Mouse (Mus musculus) limb, embryonic 15.5 days (tissue): ENCODE measurements around the gene Etfrf1. TPM values are rescaled to one million over a fixed set of nuclear protein-coding genes. Genes with fewer than 3 reads are reported as not detected.
A peak's percentile ranks its signal among the peaks of the same experiment; 100 is the strongest.

Experiments
- ATAC-seq: fragments of 200-750 bp; cut with Nextera tagmentation; 2 replicates; pipeline ENCODE4 v1.8.0; 2017; ENCODE audit warnings: low read depth, moderate TSS enrichment; ENCODE audit not compliant: insufficient number of reproducible peaks, low FRiP score, low TSS enrichment
- H3K27ac ChIP-seq: fragments of 300-500 bp; sonication (generic); 2 replicates; pipeline ENCODE4 v1.5.1; 2015; ENCODE audit warnings: moderate library complexity, mild to moderate bottlenecking, inconsistent platforms
- H3K27me3 ChIP-seq: fragments of 300-500 bp; sonication (generic); 2 replicates; pipeline ENCODE4 v1.6.1; 2015; ENCODE audit warnings: inconsistent platforms
- H3K36me3 ChIP-seq: fragments of 300-500 bp; sonication (generic); 2 replicates; pipeline ENCODE4 v1.6.1; 2015; ENCODE audit warnings: inconsistent platforms
- H3K4me1 ChIP-seq: fragments of 300-500 bp; sonication (generic); 2 replicates; pipeline ENCODE4 v1.6.1; 2015; ENCODE audit warnings: inconsistent platforms
- H3K4me2 ChIP-seq: fragments of 300-500 bp; sonication (generic); 2 replicates; pipeline ENCODE4 v1.6.1; 2015; ENCODE audit warnings: mild to moderate bottlenecking, inconsistent platforms
- H3K4me3 ChIP-seq: fragments of 300-500 bp; sonication (generic); 2 replicates; pipeline ENCODE4 v1.5.1; 2015; ENCODE audit warnings: mild to moderate bottlenecking, inconsistent platforms
- H3K9ac ChIP-seq: fragments of 300-500 bp; sonication (generic); 2 replicates; pipeline ENCODE4 v1.6.1; 2015; ENCODE audit warnings: inconsistent platforms
- H3K9me3 ChIP-seq: fragments of 300-500 bp; sonication (generic); 2 replicates; pipeline ENCODE4 v1.6.1; 2016; ENCODE audit warnings: inconsistent platforms
- WGBS: fragments of 180-500 bp; shearing (Covaris S2); methylation state at CpG from one replicate; pipeline ENCODE4 v1.1.7; 2015; 5-methylcytosine and 5-hydroxymethylcytosine counted together
- polyA plus RNA-seq: library from polyadenylated mRNA; unstranded; fragments of >200 nt; fragmentation: Nextera tagmentation; extraction: Ambion mirVana; gene quantifications from 2 replicates; pipeline ENCODE4 v1.2.1, GENCODE M21; 2015

The Etfrf1 gene
- polyA plus RNA-seq, 1 experiment from 2014 or later: 31.0 TPM

DNA sequence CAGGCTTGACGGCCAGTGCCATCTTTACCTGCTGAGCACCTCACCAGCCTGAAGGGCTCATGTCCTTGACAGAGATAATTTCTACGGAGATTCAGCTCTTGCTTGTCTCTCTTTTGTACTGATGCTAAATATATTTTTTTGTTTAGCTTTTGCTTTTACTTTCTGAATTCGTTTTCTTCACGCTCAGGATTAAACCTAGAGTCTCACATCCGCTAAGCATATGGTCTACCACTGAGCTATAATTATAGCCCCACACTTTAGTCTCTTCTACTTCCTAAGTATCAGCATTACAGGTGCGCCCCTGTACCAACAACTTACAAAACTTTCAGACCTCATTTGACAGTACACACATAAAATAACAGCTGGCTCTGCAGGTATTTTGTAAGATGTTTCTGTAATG, 24.4 kb downstream of the Etfrf1 start:
- H3K4me2 ChIP-seq: no peak overlapping the region
- no peaks in the 10 kb centered on the region for H3K27me3 ChIP-seq
- H3K36me3 ChIP-seq: peaks cover 18% of the 10 kb centered on the region
- H3K9ac ChIP-seq: no peak overlapping the region
- no peaks in the 10 kb centered on the region for H3K4me1 ChIP-seq
- WGBS: 87% methylated on average over 6 of the region's 6 CpGs
- H3K9me3 ChIP-seq: no peaks in the 10 kb centered on the region
- H3K4me3 ChIP-seq: no peak overlapping the region
- no peak for ATAC-seq
- H3K27ac ChIP-seq: no peak overlapping the region

DNA sequence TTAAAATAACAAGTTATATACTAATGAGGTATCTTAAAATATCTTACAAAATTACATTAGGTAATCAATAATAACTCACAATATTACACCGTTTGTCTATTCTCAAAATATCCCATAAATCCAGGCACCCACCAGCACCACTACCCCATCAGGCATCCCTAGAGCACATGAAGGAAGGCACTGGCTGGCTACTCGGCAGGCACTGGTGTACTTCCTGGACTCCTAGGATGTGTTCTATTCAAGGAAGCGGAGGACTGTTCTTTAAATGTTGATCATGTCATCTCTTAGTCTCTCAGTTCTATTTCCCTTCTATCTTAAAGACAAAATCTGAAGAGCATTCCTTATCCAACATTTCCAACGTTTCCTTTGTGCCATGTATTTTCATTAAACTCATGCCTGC, 26.2 kb downstream of the Etfrf1 start:
- no peaks in the 10 kb centered on the region for H3K27me3 ChIP-seq
- no peaks in the 10 kb centered on the region for H3K9me3 ChIP-seq
- H3K4me3 ChIP-seq: no peak overlapping the region
- ATAC-seq: no peak
- peaks cover 12% of the 10 kb centered on the region; the same call in 1 of the 2 replicates for H3K36me3 ChIP-seq
- WGBS: 77% methylated on average over 4 of the region's 4 CpGs
- no peak overlapping the region for H3K4me2 ChIP-seq
- H3K9ac ChIP-seq: no peak overlapping the region
- no peaks in the 10 kb centered on the region for H3K4me1 ChIP-seq
- H3K27ac ChIP-seq: no peak overlapping the region

- no peaks in the 10 kb centered on the region for H3K27me3 ChIP-seq
- no peak overlapping the region for H3K4me3 ChIP-seq
- no peak overlapping the region for H3K27ac ChIP-seq
- no peak overlapping the region for H3K9ac ChIP-seq
- H3K9me3 ChIP-seq: no peaks in the 10 kb centered on the region
- no peaks in the 10 kb centered on the region for H3K4me1 ChIP-seq
- ATAC-seq: no peak
- WGBS: 91% methylated on average over 6 of the region's 6 CpGs
- peaks cover 12% of the 10 kb centered on the region; the same call in 1 of the 2 replicates for H3K36me3 ChIP-seq
- H3K4me2 ChIP-seq: no peak overlapping the region
Measured at GRCm38 (mm10) chr6:145240285-145240684, 29.4 kb downstream of the Etfrf1 start.

- WGBS: 32% methylated on average over 1 of the region's 1 CpGs
- H3K36me3 ChIP-seq: peaks cover 15% of the 10 kb centered on the region; the same call in 1 of the 2 replicates
Measured at GRCm38 (mm10) chr6:145242521-145242920, 31.6 kb downstream of the Etfrf1 start.

GRCm38 (mm10) chr6:145246841-145247240, 35.9 kb downstream of the Etfrf1 start:
- no peak for ATAC-seq
- Histone ChIP-seq H3K27me3 (no peaks in the 10 kb centered on the region), H3K9me3 (no peaks in the 10 kb centered on the region), H3K36me3 (peaks cover 3% of the 10 kb centered on the region; the same call in 1 of the 2 replicates), H3K4me1 (peaks cover 13% of the 10 kb centered on the region), H3K9ac (no peak overlapping the region), H3K4me3 (no peak overlapping the region), H3K4me2 (no peak overlapping the region), H3K27ac (no peak overlapping the region)
- 83% methylated on average over 5 of the region's 5 CpGs for WGBS

More at GRCm38 (mm10) chr6:145242521-145242920, 31.6 kb downstream of the Etfrf1 start:
- Histone ChIP-seq H3K27ac (no peak overlapping the region), H3K27me3 (no peaks in the 10 kb centered on the region), H3K4me3 (no peak overlapping the region), H3K4me1 (no peaks in the 10 kb centered on the region), H3K4me2 (no peak overlapping the region), H3K9me3 (no peaks in the 10 kb centered on the region), H3K9ac (no peak overlapping the region)
- no peak for ATAC-seq

DNA sequence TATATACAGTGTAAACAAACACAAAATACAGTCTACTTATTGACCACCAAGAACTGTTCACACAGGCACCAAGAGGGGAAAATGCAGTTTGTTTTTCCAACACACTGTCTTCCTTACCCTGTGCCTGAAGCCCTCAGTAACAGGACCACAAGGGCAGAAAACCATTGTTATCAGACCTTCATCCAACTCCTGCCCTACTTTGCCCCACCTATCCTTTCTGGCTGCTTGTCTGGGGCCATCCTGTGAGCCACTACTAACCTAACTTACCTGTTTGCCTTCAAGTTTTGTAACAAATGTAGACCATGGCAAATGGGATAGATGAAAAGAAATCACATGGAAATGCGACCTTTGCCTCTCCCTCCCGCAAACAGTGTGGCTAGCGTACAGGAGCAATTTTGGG, 37.0 kb downstream of the Etfrf1 start:
- Histone ChIP-seq H3K27ac (no peak overlapping the region), H3K4me1 (peaks cover 13% of the 10 kb centered on the region), H3K9ac (no peak overlapping the region), H3K27me3 (no peaks in the 10 kb centered on the region), H3K36me3 (peaks cover 3% of the 10 kb centered on the region; the same call in 1 of the 2 replicates), H3K4me3 (no peak overlapping the region), H3K9me3 (no peaks in the 10 kb centered on the region), H3K4me2 (no peak overlapping the region)
- 82% methylated on average over 3 of the region's 3 CpGs for WGBS
- no peak for ATAC-seq

DNA sequence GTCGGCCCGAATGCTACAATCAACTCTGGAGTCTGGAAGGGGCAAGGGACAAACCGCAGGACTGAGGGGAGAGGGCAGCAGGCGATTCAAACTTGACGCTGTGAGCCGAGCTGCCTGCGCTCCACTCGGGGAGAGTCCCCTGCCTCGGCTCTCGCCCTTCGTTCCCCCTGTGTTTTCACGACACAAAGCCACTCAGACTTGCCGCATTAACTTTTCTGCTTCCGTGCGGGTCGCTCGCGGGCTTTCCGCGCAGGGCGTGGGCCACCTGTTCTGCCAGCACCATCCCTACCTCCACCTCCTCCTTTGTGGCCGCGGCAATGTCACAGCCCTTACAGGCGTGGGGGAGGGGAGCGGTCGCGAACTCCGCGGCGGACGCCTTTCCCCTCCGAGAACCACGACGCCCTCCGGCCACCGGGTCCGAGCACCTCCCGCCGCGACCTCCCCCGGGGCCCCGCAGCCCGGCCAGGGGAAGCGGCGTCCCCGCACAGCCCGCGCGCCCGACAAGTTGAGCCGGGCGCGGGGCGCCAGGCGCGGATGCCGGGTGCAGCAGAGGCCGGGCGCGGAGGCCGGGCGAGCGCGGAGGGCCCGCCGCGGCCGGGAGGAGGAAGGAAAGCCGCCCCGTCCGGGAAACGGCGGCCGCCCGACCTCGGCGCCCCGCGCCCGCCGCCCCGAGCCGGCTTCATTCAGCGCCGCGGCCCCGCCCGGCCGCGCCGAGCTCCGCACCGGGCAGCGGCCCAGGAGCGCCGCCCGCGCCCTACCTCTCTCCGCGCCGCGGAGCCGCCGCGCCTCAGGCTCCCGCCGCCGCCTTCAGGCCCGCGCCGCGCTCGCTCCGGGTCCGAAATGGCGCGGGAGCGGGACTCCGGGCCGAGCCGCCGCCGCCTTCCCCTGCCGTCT, 38.6 kb downstream of the Etfrf1 start:
- no peaks in the 10 kb centered on the region for H3K9me3 ChIP-seq
- H3K27ac ChIP-seq: peak overlapping the region; percentile 88
- no peaks in the 10 kb centered on the region for H3K27me3 ChIP-seq
- peak overlapping the region; percentile 86 for H3K4me3 ChIP-seq
- H3K4me2 ChIP-seq: peak overlapping the region; percentile 66
- peaks cover 13% of the 10 kb centered on the region for H3K4me1 ChIP-seq
- peaks cover 3% of the 10 kb centered on the region; the same call in 1 of the 2 replicates for H3K36me3 ChIP-seq
- ATAC-seq: peak; percentile 58
- peak overlapping the region; percentile 96 for H3K9ac ChIP-seq
- under 1% methylated on average over 92 of the region's 124 CpGs for WGBS

- no peaks in the 10 kb centered on the region for H3K9me3 ChIP-seq
- peaks cover 13% of the 10 kb centered on the region for H3K4me1 ChIP-seq
- peak within 1 kb of the TSS; percentile 86 for H3K4me3 ChIP-seq
- peak within 1 kb of the TSS; percentile 66 for H3K4me2 ChIP-seq
- peak; percentile 92 for ATAC-seq
- peaks cover 3% of the 10 kb centered on the region; the same call in 1 of the 2 replicates for H3K36me3 ChIP-seq
- no peaks in the 10 kb centered on the region for H3K27me3 ChIP-seq
- peak within 1 kb of the TSS; percentile 96 for H3K9ac ChIP-seq
- WGBS: 0% methylated on average over 44 of the region's 83 CpGs
- H3K27ac ChIP-seq: peak within 1 kb of the TSS; percentile 88
Measured at GRCm38 (mm10) chr6:145250185-145250791, 39.4 kb downstream of the Etfrf1 start, which contains the start of gene Kras. Gene Kras, minus strand, starts transcription at chr6:145250239.

DNA sequence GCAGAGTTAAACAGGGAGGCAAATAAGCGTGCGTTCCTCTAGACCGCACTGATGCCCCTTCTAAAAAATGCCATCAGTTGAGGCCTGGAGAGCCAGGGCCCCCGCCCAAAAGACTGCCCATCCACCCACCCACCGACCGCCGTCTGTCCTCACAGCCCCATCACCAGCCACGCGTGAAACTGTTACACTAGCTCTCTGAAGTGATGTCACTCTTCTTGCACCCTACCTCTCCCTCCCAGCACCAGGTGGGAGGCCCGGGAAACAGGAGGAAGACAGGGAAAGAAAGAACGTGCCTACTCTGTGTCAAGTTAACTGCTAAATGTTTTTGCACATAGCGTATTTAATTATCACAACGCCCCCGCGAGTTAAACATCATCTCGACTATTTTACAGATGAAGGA, 39.9 kb downstream of the Etfrf1 start:
- Histone ChIP-seq H3K27ac (peak overlapping the region; percentile 88), H3K4me1 (peaks cover 13% of the 10 kb centered on the region), H3K9ac (peak overlapping the region; percentile 51), H3K4me3 (peak overlapping the region; percentile 86), H3K4me2 (peak overlapping the region; percentile 57), H3K36me3 (no peaks in the 10 kb centered on the region), H3K27me3 (no peaks in the 10 kb centered on the region), H3K9me3 (no peaks in the 10 kb centered on the region)
- no peak for ATAC-seq
- 12% methylated on average over 16 of the region's 16 CpGs for WGBS

DNA sequence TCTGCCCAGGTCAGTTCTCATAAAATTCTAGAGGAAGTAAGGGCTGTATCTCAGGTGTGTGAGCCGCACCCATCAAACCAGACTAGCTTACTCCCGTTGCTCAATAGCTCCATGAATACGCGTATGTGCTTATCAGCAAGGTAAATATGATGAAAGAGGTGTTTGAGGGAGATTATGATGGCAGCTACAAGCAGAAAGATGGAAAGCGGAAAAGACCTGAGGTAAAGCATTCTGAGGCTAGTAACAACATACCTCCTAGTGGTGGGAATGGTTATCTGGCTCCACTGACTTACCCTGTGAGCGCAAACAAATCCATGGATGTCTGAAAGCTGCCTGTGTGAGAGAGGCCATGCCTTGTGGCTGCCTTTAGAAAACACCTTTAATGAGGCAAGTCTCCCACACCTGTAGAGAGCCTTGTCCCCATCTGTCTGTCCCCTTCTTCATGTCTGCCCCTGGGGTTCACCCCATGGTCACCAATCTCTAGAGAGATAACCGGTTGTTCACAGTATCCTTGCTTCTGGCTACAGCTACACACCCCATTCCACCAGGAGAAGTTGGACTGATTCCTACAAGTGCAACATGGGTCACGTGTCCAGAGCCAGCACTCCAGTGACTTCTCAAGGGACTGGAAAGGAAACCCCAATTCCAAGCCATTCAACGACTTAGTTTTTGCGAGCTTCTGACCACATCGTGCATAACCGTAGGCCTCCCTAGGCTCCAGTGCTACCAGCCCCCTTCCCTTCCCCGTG, 45.2 kb downstream of the Etfrf1 start:
- Histone ChIP-seq H3K4me2 (no peak overlapping the region), H3K9ac (no peak overlapping the region), H3K27ac (no peak overlapping the region), H3K36me3 (no peaks in the 10 kb centered on the region), H3K4me3 (no peak overlapping the region), H3K27me3 (no peaks in the 10 kb centered on the region), H3K9me3 (no peaks in the 10 kb centered on the region), H3K4me1 (peaks cover 10% of the 10 kb centered on the region)
- WGBS: 55% methylated on average over 13 of the region's 13 CpGs
- ATAC-seq: no peak

DNA sequence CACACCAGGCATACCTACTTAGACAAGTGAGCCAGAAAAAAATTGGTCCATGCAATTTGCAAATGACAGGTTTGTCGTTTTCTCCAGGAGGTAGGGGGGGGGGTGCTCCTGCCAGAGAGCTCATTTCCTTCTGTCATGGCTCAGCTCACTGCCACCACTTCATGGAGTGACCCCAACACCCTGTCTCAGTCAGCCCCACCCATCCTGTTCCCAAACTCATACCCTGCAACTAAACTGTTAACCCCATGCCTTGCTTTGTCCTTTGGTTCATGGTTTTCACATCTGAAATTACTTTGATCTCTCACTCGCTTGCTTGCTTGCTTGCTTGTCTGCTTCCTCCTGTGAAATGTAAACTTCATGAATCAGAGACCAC, 45.8 kb downstream of the Etfrf1 start:
- Histone ChIP-seq H3K36me3 (no peaks in the 10 kb centered on the region), H3K9me3 (no peaks in the 10 kb centered on the region), H3K4me2 (no peak overlapping the region), H3K27ac (no peak overlapping the region), H3K27me3 (no peaks in the 10 kb centered on the region), H3K4me1 (peaks cover 10% of the 10 kb centered on the region), H3K9ac (no peak overlapping the region), H3K4me3 (no peak overlapping the region)
- no peak for ATAC-seq
- 22% methylated on average over 2 of the region's 2 CpGs for WGBS
